Mouse (Mus musculus) lung, embryonic 16.5 days (tissue): ENCODE results near the gene Olfr624. TPM values are rescaled to one million over a fixed set of nuclear protein-coding genes. Genes with fewer than 3 reads are reported as not detected.

Source experiments
- polyA plus RNA-seq: library from polyadenylated mRNA; unstranded; fragments of >200 nt; fragmentation: Nextera tagmentation; extraction: Ambion mirVana; gene quantifications from 2 replicates; pipeline ENCODE4 v1.2.1, GENCODE M21; 2015

The Olfr624 gene
- polyA plus RNA-seq, 1 experiment from 2014 or later, result 0.05 TPM

Other genes starting within 250 kb of the Olfr624 start
- gene Olfr605, start 225.8 kb downstream of the Olfr624 start, polyA plus RNA-seq, result not detected in 2 replicates
- gene Olfr606, start 222.1 kb downstream of the Olfr624 start, polyA plus RNA-seq, result not detected in 2 replicates
- not detected in 2 replicates for gene Olfr607, start 207.0 kb downstream of the Olfr624 start, polyA plus RNA-seq
- gene Olfr608, start 201.3 kb downstream of the Olfr624 start, polyA plus RNA-seq, result not detected in 2 replicates
- gene Olfr609, start 173.1 kb downstream of the Olfr624 start, polyA plus RNA-seq, result not detected in 2 replicates
- not detected in 2 replicates for gene Olfr610, start 159.1 kb downstream of the Olfr624 start, polyA plus RNA-seq
- gene Olfr611, start 150.3 kb downstream of the Olfr624 start, polyA plus RNA-seq, result not detected in 2 replicates
- gene Olfr612, start 128.5 kb downstream of the Olfr624 start, polyA plus RNA-seq, result not detected in 2 replicates
- not detected in 2 replicates for gene Olfr613, start 123.1 kb downstream of the Olfr624 start, polyA plus RNA-seq
- not detected in 2 replicates for gene Olfr615, start 115.1 kb downstream of the Olfr624 start, polyA plus RNA-seq
- gene Olfr616, start 102.0 kb downstream of the Olfr624 start, polyA plus RNA-seq, result not detected in 2 replicates
- gene Olfr617, start 98.1 kb downstream of the Olfr624 start, polyA plus RNA-seq, result not detected in 2 replicates
- gene Olfr618, start 81.1 kb downstream of the Olfr624 start, polyA plus RNA-seq, result not detected in 2 replicates
- gene Olfr619, start 70.6 kb downstream of the Olfr624 start, polyA plus RNA-seq, result not detected in 2 replicates
- not detected in 2 replicates for gene Olfr620, start 58.7 kb downstream of the Olfr624 start, polyA plus RNA-seq
- gene Olfr622, start 28.5 kb downstream of the Olfr624 start, polyA plus RNA-seq, result not detected in 2 replicates
- gene Olfr623, start 7.5 kb downstream of the Olfr624 start, polyA plus RNA-seq, result not detected in 2 replicates
- gene Olfr625-ps1, start 11.5 kb upstream of the Olfr624 start, polyA plus RNA-seq, result not detected in 2 replicates
- gene Olfr243, start 43.5 kb upstream of the Olfr624 start, polyA plus RNA-seq, result not detected in 2 replicates
- gene Olfr628, start 59.2 kb upstream of the Olfr624 start, polyA plus RNA-seq, result not detected in 2 replicates
- not detected in 2 replicates for gene Olfr629, start 73.8 kb upstream of the Olfr624 start, polyA plus RNA-seq
- not detected in 2 replicates for gene Olfr630, start 86.1 kb upstream of the Olfr624 start, polyA plus RNA-seq
- gene Olfr69, start 100.4 kb upstream of the Olfr624 start, polyA plus RNA-seq, result not detected in 2 replicates
- gene Olfr68, start 108.5 kb upstream of the Olfr624 start, polyA plus RNA-seq, result not detected in 2 replicates
- gene Olfr67, start 120.6 kb upstream of the Olfr624 start, polyA plus RNA-seq, result not detected in 2 replicates
- 4,593 and 5,475 TPM in 2 replicates for gene Hbb-bt, start 142.8 kb upstream of the Olfr624 start, polyA plus RNA-seq
- gene Hbb-bs, start 156.9 kb upstream of the Olfr624 start, polyA plus RNA-seq, result 15,216 and 18,375 TPM in 2 replicates
- gene Hbb-bh2, start 169.3 kb upstream of the Olfr624 start, polyA plus RNA-seq, result not detected in 2 replicates
- 2.2 and 2.4 TPM in 2 replicates for gene Hbb-bh1, start 172.0 kb upstream of the Olfr624 start, polyA plus RNA-seq
- 176 and 183 TPM in 2 replicates for gene Hbb-y, start 182.0 kb upstream of the Olfr624 start, polyA plus RNA-seq
- gene Olfr66, start 215.1 kb upstream of the Olfr624 start, polyA plus RNA-seq, result not detected in 2 replicates
- gene Olfr64, start 223.3 kb upstream of the Olfr624 start, polyA plus RNA-seq, result not detected in 2 replicates
- not detected in 2 replicates for gene Olfr65, start 232.3 kb upstream of the Olfr624 start, polyA plus RNA-seq